Mouse (Mus musculus) myocyte (in vitro differentiated cells): ENCODE measurements around the gene Rbm47. TPM values are rescaled to one million over a fixed set of nuclear protein-coding genes. Genes with fewer than 3 reads are reported as not detected.

Source experiments
- H3K27me3 ChIP-seq: one replicate; pipeline ENCODE4 v1.6.1; 2011; ENCODE audit not compliant: control insufficient read depth, insufficient read depth, insufficient read length
- H3K36me3 ChIP-seq: one replicate; pipeline ENCODE4 v1.6.1; 2011; ENCODE audit not compliant: control insufficient read depth, insufficient read depth
- H3K4me2 ChIP-seq: one replicate; pipeline ENCODE4 v1.6.1; 2011; ENCODE audit warnings: low read depth, control low read depth
- H3K4me3 ChIP-seq: one replicate; pipeline ENCODE4 v1.5.1; 2011; ENCODE audit warnings: mild to moderate bottlenecking, control low read depth, moderate library complexity
- H3K79me2 ChIP-seq: one replicate; pipeline ENCODE4 v1.6.1; 2011; ENCODE audit not compliant: control insufficient read depth, insufficient read depth
- H3ac ChIP-seq: one replicate; pipeline ENCODE4 v1.6.1; 2011; ENCODE audit not compliant: control insufficient read depth, insufficient read length
- CEBPB ChIP-seq: IDR thresholded peaks from 2 replicates; pipeline ENCODE4 v1.6.1; 2011; ENCODE audit warnings: mild to moderate bottlenecking, moderate library complexity; ENCODE audit not compliant: poor library complexity, insufficient read depth, severe bottlenecking
- E2F4 ChIP-seq: IDR thresholded peaks from one replicate; pipeline ENCODE4 v1.6.1; 2011; ENCODE audit warnings: mild to moderate bottlenecking, control low read depth, moderate library complexity; ENCODE audit not compliant: insufficient read depth
- MAX ChIP-seq: IDR thresholded peaks from one replicate; pipeline ENCODE4 v1.6.1; 2011; ENCODE audit warnings: low read depth, mild to moderate bottlenecking, control low read depth
- MYOD1 ChIP-seq, 3 experiments: IDR thresholded peaks; one replicate each; pipeline ENCODE4 v1.6.1; 2011; ENCODE audit warnings: control low read depth in 2 of 3, low read depth in 2 of 3, mild to moderate bottlenecking in 2 of 3, moderate library complexity in 1 of 3; ENCODE audit not compliant: insufficient read length in 2 of 3, control insufficient read depth in 1 of 3
- MYOG ChIP-seq, 3 experiments: IDR thresholded peaks; one replicate each; pipeline ENCODE4 v1.6.1; 2011; ENCODE audit warnings: control low read depth in 2 of 3, low read depth in 2 of 3, mild to moderate bottlenecking in 2 of 3; ENCODE audit not compliant: insufficient read length in 2 of 3, control insufficient read depth in 1 of 3, insufficient read depth in 1 of 3
- POLR2A ChIP-seq: IDR thresholded peaks from one replicate; pipeline ENCODE4 v1.6.1; 2011; ENCODE audit warnings: low read depth, mild to moderate bottlenecking, control low read depth, moderate library complexity; ENCODE audit not compliant: insufficient read length
- POLR2AphosphoS2 ChIP-seq: IDR thresholded peaks from one replicate; pipeline ENCODE4 v1.6.1; 2011; ENCODE audit warnings: low read depth, control low read depth; ENCODE audit not compliant: insufficient read length
- REST ChIP-seq: IDR thresholded peaks from one replicate; pipeline ENCODE4 v1.6.1; 2011; ENCODE audit warnings: mild to moderate bottlenecking, control low read depth, moderate library complexity; ENCODE audit not compliant: insufficient read depth, insufficient read length
- SRF ChIP-seq: IDR thresholded peaks from one replicate; pipeline ENCODE4 v1.6.1; 2011; ENCODE audit warnings: low read depth; ENCODE audit not compliant: control insufficient read depth, insufficient read length
- TCF12 ChIP-seq: IDR thresholded peaks from one replicate; pipeline ENCODE4 v1.6.1; 2011; ENCODE audit warnings: mild to moderate bottlenecking, control low read depth; ENCODE audit not compliant: poor library complexity, insufficient read depth, severe bottlenecking
- TCF3 ChIP-seq: IDR thresholded peaks from one replicate; pipeline ENCODE4 v1.6.1; 2011; ENCODE audit warnings: low read depth, control low read depth; ENCODE audit not compliant: insufficient read length
- USF1 ChIP-seq: IDR thresholded peaks from one replicate; pipeline ENCODE4 v1.6.1; 2011; ENCODE audit warnings: low read depth, mild to moderate bottlenecking, control low read depth, moderate library complexity
- polyA plus RNA-seq: library from polyadenylated mRNA; unstranded; fragments of >200 nt; fragmentation: generic; extraction: Trizol; gene quantifications from one replicate; pipeline ENCODE4 v1.2.1, GENCODE M21; 2012; ENCODE audit warnings: missing spikeins

Rbm47 gene
- polyA plus RNA-seq, 1 experiment, result 0.10 TPM

DNA sequence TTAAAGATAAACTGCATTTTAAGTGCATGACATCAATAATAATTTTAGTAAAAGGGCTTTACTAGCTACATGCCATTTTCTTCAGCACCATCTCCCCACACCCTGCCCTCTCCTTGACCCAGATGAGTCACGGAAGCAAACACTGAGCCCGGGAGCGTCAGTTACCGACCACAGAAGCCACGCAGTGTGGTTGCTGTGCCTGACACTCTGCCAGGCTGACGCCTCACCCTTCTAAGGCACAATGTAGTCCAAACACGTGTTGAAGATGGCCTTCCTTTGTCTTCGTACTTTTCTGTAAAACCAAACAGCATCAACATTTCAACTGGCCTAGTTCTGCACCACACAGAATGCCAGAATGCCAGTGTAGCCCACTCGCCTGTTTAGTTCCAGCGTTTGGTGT lies 27.1 kb upstream of the Rbm47 start:
- Histone ChIP-seq H3K27me3 (no peaks in the 10 kb centered on the region), H3K4me2 (peak overlapping the region; percentile 49), H3K4me3 (no peak overlapping the region), H3K36me3 (no peaks in the 10 kb centered on the region), H3K79me2 (no peaks in the 10 kb centered on the region), H3ac (no peak overlapping the region)
- peak; percentile 94 for TF ChIP-seq MAX
- no peak for TF ChIP-seq POLR2A
- peak in 2 of 3 experiments; percentile 7 to 68 for TF ChIP-seq MYOD1 (IDR thresholded peaks at IDR 0.05; ENCODE audit: control insufficient read depth in 1 of 3, insufficient read length in 2 of 3, low read depth in 2 of 3)
- peak in 2 of 3 experiments; percentile 41 to 80 for TF ChIP-seq MYOG (IDR thresholded peaks at IDR 0.05; ENCODE audit: control insufficient read depth in 1 of 3, insufficient read depth in 1 of 3, insufficient read length in 2 of 3, low read depth in 2 of 3)
- TF ChIP-seq USF1, result peak; percentile 52

DNA sequence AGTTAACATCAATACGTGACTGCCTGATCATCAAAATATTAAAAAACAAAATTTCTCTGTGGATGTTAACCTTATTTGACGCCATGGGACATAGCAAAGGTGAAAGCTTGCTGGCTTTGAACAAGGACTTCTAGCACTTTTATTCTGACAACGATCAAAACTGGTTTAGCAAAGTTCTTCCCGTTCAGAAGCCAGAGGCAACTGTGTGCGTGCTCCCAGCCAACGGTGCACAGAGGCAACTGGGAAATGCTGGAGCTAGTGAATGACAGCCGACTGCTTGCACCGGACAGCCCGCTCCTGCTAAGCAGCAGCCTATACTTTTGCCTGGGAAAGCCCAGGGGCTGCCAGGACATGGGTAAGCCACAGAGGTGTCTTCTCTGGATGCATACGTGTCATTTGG lies 22.4 kb upstream of the Rbm47 start:
- TF ChIP-seq MYOD1 (IDR thresholded peaks at IDR 0.05; ENCODE audit: control insufficient read depth in 1 of 3, insufficient read length in 2 of 3, low read depth in 2 of 3) (no peak), SRF (no peak), MAX (no peak), TCF3 (no peak), USF1 (no peak), REST (no peak), POLR2AphosphoS2 (no peak), POLR2A (no peak), E2F4 (no peak), MYOG (IDR thresholded peaks at IDR 0.05; ENCODE audit: control insufficient read depth in 1 of 3, insufficient read depth in 1 of 3, insufficient read length in 2 of 3, low read depth in 2 of 3) (no peak), CEBPB (no peak), TCF12 (no peak)
- Histone ChIP-seq H3K4me3 (no peak overlapping the region), H3ac (no peak overlapping the region), H3K27me3 (no peaks in the 10 kb centered on the region), H3K4me2 (no peak overlapping the region), H3K36me3 (no peaks in the 10 kb centered on the region), H3K79me2 (no peaks in the 10 kb centered on the region)

DNA sequence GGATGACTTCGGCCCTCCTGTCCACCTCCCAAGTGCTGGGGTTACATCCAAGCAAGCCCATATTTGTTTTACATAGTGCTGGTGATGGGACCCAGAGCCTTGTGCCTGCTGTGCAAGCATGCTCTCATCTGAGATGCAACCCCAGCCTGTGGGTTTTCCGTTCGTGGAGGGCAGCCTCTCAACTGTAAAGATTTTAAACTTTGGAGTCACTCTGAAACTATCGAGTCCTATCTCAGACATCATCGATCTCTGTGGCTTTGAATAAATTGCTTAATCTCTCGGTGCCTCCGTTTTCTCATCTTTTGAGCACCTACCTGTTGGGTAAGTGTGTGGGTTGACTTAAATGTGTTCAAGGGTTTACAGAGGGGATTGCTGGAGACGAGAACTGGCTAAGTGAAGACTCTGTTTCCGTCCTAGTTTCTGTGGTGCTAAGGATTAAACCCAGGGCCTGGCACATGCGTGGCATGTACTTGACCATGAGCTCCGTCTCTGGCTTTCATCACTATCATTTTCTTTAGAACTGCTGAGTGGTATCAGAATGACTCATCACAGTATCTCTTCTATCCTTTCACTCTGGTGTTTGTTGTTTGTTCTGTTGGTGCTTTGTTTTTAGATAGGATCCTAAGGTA lies 20.4 kb upstream of the Rbm47 start:
- no peaks in the 10 kb centered on the region for H3K27me3 ChIP-seq
- no peak overlapping the region for H3K4me3 ChIP-seq
- no peak overlapping the region for H3K4me2 ChIP-seq
- H3K36me3 ChIP-seq, result no peaks in the 10 kb centered on the region
- H3ac ChIP-seq, result no peak overlapping the region
- TF ChIP-seq POLR2AphosphoS2 (no peak), MYOD1 (IDR thresholded peaks at IDR 0.05; ENCODE audit: control insufficient read depth in 1 of 3, insufficient read length in 2 of 3, low read depth in 2 of 3) (no peak), TCF3 (no peak), POLR2A (no peak)
- H3K79me2 ChIP-seq, result no peaks in the 10 kb centered on the region

DNA sequence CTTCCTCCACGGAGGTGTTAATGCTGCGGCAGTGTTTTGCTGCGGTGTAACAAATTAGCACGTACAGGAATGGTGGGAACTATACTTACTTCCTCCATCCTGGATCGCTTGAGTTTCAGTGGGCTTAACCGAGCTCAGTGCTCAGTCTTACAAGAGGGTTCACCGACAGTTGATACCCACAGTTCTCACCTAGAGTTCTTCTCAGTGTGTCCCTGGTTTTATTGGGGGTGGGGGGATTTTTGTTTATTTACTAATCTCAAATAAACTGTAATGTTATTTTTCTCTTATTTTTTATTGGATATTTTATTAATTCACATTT lies 18.2 kb upstream of the Rbm47 start:
- no peak overlapping the region for H3ac ChIP-seq
- no peaks in the 10 kb centered on the region for H3K27me3 ChIP-seq
- H3K4me3 ChIP-seq, result no peak overlapping the region
- H3K36me3 ChIP-seq, result no peaks in the 10 kb centered on the region
- H3K79me2 ChIP-seq, result no peaks in the 10 kb centered on the region
- no peak overlapping the region for H3K4me2 ChIP-seq
- TF ChIP-seq MYOG (IDR thresholded peaks at IDR 0.05; ENCODE audit: control insufficient read depth in 1 of 3, insufficient read depth in 1 of 3, insufficient read length in 2 of 3, low read depth in 2 of 3) (no peak), E2F4 (no peak), REST (no peak), MAX (no peak), SRF (no peak), USF1 (no peak), POLR2AphosphoS2 (no peak), CEBPB (no peak), MYOD1 (IDR thresholded peaks at IDR 0.05; ENCODE audit: control insufficient read depth in 1 of 3, insufficient read length in 2 of 3, low read depth in 2 of 3) (no peak), TCF12 (no peak), TCF3 (no peak), POLR2A (no peak)

DNA sequence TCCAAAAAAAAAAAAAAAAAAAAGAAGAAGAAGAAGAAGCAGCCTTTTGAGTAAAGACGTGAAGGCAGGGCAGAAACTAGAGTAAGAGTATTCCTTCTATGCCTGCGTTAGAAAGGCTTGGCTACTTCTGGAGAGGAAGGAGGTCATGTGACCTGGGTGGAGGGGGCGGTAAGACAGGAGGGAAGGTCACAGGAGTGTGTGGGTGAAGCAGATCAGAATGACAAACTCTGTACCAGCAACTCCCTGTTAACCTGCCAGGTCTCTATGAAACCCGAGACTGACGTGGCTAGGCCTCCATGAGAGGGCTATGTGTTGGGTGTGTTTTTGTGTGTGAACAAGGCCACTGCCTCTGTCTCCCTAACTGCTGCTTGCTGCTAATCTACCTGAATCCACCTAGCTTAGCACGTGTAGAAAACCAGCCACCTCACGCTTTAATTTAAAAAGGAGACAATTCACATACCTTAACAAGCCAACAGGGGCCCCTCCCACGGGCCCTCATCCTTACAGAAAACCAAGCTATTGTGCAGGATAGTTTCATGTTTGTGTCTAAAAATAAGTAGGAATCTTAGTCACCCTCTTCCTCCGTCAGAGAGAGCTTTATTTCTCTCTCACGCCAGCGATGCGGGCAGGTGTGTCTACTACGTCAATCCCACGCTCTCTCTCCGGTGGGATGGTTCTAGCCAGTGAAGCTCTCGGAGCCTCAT lies 17.7 kb upstream of the Rbm47 start:
- no peak for TF ChIP-seq USF1
- Histone ChIP-seq H3K27me3 (no peaks in the 10 kb centered on the region), H3K79me2 (no peaks in the 10 kb centered on the region), H3ac (no peak overlapping the region), H3K4me2 (no peak overlapping the region), H3K36me3 (no peaks in the 10 kb centered on the region), H3K4me3 (no peak overlapping the region)
